Mouse (Mus musculus) ovary, postnatal 36 days (tissue): Measurements from ENCODE around the gene Hpcal1.

Experiments
- DNase-seq: peaks from one replicate; pipeline ENCODE4 v3.0.0; 2022; ENCODE audit warnings: low spot score, mixed read lengths

Hpcal1 gene

GRCm38 (mm10) chr12:17712571-17712970 lies 21.9 kb downstream of the Hpcal1 start:
- no peak for DNase-seq

GRCm38 (mm10) chr12:17715720-17716478 lies 25.2 kb downstream of the Hpcal1 start:
- DNase-seq, result no peak

DNA sequence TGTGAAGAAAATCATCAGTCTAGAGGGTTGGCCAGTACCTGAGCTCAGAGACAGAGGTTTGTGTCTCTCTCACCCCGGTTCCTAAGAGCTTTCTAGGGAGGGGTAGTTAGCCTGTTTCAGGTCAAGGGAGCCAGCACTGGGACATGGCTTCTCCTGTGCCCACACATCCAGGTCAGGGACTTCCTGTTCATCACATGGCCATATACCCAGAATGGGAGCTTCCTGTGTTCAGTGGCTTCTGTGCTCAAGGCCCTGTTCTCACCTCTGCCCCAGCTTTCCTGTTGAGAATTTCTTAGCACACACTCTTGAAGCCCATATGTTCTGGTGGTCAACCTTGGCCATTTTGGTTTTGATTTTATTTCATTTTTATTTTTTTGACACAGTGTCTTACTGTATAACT lies 26.6 kb downstream of the Hpcal1 start:
- DNase-seq, result no peak

DNA sequence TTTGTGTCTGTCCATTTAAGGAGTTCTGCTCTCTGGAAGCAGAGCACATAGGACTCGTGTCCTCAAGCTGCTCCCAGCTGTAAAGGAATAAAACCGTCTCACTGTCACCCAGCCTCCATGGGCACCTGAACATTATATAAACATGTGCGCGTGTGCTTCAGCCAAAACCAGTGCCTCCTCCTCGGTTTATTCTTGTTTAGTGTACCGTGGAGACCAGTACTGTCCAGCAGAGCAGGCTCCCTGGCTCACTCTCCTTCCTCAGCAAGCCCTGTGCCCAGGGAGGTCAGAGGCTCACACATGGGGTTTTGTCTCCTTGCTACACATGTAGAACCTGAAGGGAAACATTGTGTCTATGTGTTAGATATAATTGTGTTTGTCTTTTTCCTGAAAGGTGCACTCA lies 27.5 kb downstream of the Hpcal1 start:
- DNase-seq, result no peak

- no peak for DNase-seq
These were observed 30.4 kb downstream of the Hpcal1 start for GRCm38 (mm10) chr12:17721058-17721457.

DNA sequence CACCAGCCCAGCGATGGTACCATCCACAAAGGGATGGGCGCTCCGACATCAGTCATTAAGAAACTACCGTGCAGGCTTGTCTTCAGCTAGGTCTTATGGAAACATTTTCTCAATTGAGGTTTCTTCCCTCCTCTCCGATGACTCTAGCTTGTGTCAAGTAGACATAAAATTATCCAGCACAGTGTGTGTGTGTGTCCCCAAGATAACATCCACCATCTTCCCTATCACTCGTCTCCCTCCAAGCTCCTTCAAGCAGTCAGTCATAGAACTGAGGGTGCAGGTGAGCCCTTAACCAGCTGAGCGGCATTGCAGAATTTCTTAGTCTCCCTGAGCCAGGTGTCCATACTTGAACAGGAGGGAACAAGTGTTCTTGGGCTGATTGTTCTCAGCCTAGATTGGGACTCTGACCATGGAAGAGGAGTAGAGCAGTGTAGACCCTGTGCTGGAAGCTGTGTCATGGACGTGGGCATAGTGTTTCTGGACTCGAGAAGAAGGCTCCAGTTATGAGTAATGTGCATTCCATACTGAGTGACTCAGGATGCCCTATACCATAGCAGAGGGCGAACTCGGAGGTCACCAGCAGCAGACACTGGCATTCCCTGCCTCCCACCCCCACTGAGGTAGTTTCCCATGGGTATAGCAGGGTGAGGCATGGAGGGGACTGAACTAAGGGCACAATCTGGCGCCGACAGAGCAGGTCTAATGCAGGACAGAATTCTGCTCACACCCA lies 32.0 kb downstream of the Hpcal1 start:
- no peak for DNase-seq

- DNase-seq, result no peak
These were observed 32.5 kb downstream of the Hpcal1 start for GRCm38 (mm10) chr12:17723182-17723570.

- DNase-seq, result no peak
These were observed 33.3 kb downstream of the Hpcal1 start for GRCm38 (mm10) chr12:17723999-17724398.

DNA sequence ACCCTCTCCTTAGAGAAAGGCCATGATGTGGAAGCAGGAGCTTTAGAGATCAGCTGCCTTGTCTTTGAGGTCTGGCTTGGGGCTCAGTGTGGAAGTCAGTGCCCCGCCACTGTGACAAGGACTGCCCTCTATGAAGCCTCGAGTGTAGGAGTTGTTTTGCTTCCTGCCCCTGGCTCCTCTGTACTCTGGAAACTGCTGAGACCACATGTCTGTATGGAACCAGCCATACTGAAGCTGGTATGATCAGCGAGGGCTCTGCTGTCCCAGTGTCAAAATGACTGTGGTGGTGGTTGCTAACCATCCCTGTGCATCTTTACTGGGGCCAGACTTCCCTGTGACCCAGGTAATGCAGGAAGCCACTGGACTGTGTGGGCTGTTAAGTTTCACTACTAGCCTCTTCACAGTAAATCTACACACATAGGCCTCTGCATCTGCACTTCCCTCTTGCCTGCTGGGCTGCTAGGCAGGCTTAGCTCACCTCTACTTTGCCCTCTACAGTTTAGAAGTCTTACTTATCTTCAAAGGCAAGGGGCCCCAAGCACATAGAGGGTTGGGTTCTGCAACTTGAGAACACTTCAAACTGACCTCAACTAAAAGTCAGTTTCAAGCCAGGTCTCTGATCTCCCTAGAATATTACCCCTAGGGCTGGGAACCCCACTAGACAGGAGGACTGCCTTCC lies 33.9 kb downstream of the Hpcal1 start:
- DNase-seq, result no peak

DNA sequence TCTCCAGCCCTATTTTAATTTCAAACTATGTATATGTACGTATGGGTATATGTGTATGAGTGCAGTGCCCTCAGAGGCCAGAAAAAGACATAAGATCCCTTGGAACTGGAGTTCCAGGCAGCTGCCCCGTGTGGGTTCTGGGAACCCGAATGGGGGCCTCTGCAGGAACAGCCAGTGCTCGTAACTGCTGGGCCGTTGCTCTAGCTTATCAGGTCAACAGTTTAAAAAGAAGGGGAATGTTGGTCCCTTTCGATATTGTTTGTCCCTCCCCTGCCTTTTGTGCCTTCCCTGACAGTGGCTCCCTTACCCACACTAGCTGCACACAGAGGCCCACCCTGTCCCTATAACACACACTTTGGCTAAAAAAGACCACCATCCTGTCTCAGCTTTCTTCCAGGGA lies 34.9 kb downstream of the Hpcal1 start:
- DNase-seq, result no peak

GRCm38 (mm10) chr12:17726576-17727320 lies 36.1 kb downstream of the Hpcal1 start:
- DNase-seq, result no peak

DNA sequence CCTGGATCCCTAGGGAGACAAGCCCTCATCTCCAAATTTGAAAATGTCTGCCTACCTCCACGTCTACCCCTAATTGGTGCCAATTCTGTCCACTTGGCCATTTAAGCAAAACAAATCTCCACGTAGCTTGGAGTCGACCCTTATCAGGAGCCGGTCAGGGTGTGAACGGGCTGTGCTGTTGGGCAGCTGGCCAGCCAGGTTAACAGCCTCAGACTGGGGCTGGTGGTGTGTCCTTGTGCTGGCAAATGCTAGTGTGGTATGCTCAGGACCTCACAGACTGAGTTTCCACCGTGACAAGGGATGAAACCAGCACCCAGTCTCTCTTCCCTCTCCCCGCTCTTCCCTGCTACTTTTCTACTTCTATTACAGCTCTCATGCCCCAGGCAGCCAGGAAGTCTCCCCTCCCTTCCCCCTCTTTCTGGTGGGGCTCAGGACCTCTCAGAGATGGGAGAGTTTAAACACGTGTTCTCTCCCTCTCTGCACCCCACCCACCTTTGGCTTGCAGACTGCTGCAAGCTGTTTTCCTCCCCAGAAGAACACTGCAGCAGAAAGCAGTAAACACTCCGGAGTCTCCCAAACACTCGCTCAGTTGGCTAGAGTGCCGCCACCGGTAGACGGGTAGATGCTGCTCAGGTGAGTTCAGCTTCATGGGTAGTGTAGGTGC lies 37.2 kb downstream of the Hpcal1 start:
- DNase-seq, result peak; percentile 58

DNA sequence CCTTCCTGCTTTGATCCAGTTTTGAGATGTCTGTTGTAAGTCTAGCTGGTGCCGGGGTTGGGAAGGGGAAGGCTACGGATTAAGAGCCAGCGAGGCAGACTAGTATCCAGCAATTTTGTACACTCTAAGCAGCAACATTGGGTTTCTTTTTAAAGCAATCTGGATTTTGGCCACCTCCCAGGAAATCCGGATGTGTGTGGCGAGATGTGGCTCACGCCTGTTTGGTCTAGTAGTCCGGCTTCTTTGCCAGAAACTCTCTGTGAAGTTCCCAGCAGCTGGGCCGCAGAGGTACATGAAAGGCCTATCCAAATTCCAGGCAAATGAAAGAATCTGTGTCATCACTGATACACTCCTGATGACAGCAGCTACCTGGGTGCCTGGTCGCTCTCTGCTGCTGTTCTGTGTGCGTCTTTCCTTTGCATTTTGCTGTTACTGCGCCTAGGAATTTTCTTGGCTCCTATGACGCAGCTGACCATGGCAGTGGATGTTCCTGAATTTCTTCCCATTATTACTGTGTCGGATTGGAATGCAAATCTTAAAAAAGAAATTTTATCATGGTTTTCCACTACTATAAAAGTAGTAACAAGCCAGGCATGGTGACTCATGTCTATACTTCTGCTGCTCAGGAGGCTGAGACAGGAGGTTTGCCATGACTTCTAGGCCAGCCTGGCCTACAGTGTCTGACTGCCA lies 38.7 kb downstream of the Hpcal1 start:
- DNase-seq, result no peak

GRCm38 (mm10) chr12:17732006-17732405 lies 41.4 kb downstream of the Hpcal1 start:
- DNase-seq, result no peak

DNA sequence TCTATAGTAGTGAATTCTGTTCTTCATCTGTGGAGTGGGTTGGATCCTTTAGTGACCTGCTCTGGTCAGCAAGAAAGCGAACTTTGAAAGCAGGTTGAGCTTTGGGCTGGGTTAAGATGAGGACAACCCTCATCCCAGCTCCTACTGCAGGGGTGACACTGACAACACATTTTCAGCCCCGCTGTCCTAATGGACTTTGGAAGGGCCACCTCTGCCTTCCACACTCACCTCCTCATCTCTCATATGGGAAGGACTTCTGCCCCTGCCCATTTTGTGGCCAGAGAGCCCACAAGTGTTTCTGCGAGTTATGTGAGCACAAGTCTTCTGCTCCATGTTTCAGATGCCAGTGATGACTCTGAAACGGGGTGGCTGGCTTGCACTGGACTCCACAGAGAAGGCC lies 41.9 kb downstream of the Hpcal1 start:
- DNase-seq, result no peak

DNA sequence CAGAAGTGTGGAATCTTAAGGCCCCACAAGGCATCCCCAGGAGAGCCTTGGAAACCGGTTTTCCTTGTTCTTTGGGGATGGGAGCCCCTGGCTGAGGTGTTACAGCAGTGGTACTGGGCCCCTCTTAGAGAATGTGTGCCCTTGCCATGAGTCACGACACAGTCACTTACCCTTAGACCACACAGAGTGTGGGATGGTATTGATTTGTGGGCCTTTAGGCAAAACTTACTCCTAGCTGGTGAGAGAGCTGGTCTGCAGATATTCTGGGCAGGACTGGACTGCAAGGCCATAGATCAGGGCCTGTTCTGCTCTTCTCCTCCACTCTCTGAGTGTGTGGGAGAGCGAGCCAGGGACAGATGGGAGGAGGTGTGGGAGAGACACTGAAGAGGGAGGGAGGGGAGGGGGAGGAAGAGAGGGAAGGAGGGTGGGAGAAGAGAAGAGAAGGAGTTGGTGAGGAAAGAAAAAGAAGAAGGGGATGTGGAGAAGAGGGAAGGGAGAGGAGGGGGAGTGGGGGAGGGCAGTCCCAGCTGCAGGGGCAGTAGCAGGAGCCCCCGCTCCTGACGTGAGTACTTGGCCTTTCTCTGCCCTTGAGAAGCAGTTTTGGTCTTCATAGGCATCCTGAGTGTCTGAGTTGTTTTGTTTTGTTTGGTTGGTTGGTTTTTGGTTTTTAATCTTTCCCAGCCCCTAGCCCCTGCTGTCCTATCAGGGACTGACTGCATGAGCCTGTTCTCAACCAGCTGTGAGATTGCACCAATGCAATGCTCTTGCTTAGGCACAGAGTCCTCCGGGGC lies 42.7 kb downstream of the Hpcal1 start:
- DNase-seq, result peak; percentile 52

DNA sequence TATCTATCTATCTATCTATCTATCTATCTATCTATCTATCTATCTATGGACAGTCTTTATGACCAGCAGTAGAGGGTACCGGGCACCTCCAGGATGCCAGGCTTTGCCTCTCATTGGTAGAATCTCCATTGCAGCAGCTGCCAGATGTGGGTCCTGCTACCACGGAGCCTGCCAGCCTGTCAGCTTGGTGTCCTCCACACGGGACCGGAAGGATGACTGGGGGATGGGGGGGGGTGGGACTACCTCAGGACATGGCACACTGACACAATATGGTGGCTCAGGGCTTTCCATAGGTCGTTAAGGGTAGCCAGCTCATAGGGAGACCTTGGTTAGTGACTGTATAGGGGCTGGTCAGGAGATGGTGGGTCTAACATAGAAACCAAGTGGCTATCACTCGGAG lies 45.7 kb downstream of the Hpcal1 start:
- DNase-seq, result no peak

GRCm38 (mm10) chr12:17736859-17737577 lies 46.4 kb downstream of the Hpcal1 start:
- DNase-seq, result no peak

GRCm38 (mm10) chr12:17737808-17738207 lies 47.2 kb downstream of the Hpcal1 start:
- no peak for DNase-seq

GRCm38 (mm10) chr12:17738473-17738872 lies 47.8 kb downstream of the Hpcal1 start:
- no peak for DNase-seq
